Mouse (Mus musculus) embryonic facial prominence, embryonic 11.5 days (tissue): Measurements from ENCODE around the gene Nup93. TPM values are rescaled to one million over a fixed set of nuclear protein-coding genes. Genes with fewer than 3 reads are reported as not detected.

Source experiments
- ATAC-seq: fragments of 200-750 bp; cut with Nextera tagmentation; replicated peaks from 2 replicates; pipeline ENCODE4 v1.8.0; 2017; ENCODE audit warnings: low read depth; ENCODE audit not compliant: insufficient number of reproducible peaks, low FRiP score, low TSS enrichment
- DNase-seq: peaks from one replicate; pipeline ENCODE4 v3.0.0-alpha.2; 2015; ENCODE audit warnings: low spot score
- H3K27ac ChIP-seq: fragments of 300-500 bp; sonication (generic); replicated peaks from 2 replicates; pipeline ENCODE4 v1.5.1; 2014; ENCODE audit warnings: mild to moderate bottlenecking, low read depth, low read length, control low read depth
- H3K27me3 ChIP-seq: fragments of 300-500 bp; sonication (generic); 2 replicates; pipeline ENCODE4 v1.6.1; 2014; ENCODE audit warnings: mild to moderate bottlenecking, low read length, moderate library complexity, mixed read lengths; ENCODE audit not compliant: control insufficient read depth, insufficient read depth
- H3K36me3 ChIP-seq: fragments of 300-500 bp; sonication (generic); replicated peaks from 2 replicates; pipeline ENCODE4 v1.6.1; 2014; ENCODE audit warnings: low read depth, mild to moderate bottlenecking, low read length, moderate library complexity, mixed read lengths; ENCODE audit not compliant: control insufficient read depth, insufficient read depth
- H3K4me1 ChIP-seq: fragments of 300-500 bp; sonication (generic); 2 replicates; pipeline ENCODE4 v1.6.1; 2014; ENCODE audit warnings: low read length, mixed read lengths; ENCODE audit not compliant: control insufficient read depth, insufficient read depth
- H3K4me2 ChIP-seq: fragments of 300-500 bp; sonication (generic); 2 replicates; pipeline ENCODE4 v1.6.1; 2014; ENCODE audit warnings: low read depth, mild to moderate bottlenecking, control low read depth, low read length, moderate library complexity
- H3K4me3 ChIP-seq: fragments of 300-500 bp; sonication (generic); 2 replicates; pipeline ENCODE4 v1.5.1; 2014; ENCODE audit warnings: low read depth, low read length, control low read depth
- H3K9ac ChIP-seq: fragments of 300-500 bp; sonication (generic); replicated peaks from 2 replicates; pipeline ENCODE4 v1.6.1; 2014; ENCODE audit warnings: mild to moderate bottlenecking, control low read depth, low read length
- H3K9me3 ChIP-seq: fragments of 300-500 bp; sonication (generic); replicated peaks from 2 replicates; pipeline ENCODE4 v1.6.1; 2016; ENCODE audit warnings: mild to moderate bottlenecking, low read length, inconsistent platforms, mixed read lengths; ENCODE audit not compliant: control insufficient read depth
- WGBS: fragments of 180-500 bp; shearing (Covaris S2); extraction: QIAGEN DNeasy Blood & Tissue Kit; methylation state at CpG from one replicate; pipeline ENCODE4 v1.1.7; 2014; 5-methylcytosine and 5-hydroxymethylcytosine counted together
- polyA plus RNA-seq: library from polyadenylated mRNA; unstranded; fragments of >200 nt; fragmentation: Nextera tagmentation; extraction: Ambion mirVana; gene quantifications from 2 replicates; pipeline ENCODE4 v1.2.1, GENCODE M21; 2014

Gene Nup93
- polyA plus RNA-seq, 1 experiment from 2014 or later = 132 TPM

DNA sequence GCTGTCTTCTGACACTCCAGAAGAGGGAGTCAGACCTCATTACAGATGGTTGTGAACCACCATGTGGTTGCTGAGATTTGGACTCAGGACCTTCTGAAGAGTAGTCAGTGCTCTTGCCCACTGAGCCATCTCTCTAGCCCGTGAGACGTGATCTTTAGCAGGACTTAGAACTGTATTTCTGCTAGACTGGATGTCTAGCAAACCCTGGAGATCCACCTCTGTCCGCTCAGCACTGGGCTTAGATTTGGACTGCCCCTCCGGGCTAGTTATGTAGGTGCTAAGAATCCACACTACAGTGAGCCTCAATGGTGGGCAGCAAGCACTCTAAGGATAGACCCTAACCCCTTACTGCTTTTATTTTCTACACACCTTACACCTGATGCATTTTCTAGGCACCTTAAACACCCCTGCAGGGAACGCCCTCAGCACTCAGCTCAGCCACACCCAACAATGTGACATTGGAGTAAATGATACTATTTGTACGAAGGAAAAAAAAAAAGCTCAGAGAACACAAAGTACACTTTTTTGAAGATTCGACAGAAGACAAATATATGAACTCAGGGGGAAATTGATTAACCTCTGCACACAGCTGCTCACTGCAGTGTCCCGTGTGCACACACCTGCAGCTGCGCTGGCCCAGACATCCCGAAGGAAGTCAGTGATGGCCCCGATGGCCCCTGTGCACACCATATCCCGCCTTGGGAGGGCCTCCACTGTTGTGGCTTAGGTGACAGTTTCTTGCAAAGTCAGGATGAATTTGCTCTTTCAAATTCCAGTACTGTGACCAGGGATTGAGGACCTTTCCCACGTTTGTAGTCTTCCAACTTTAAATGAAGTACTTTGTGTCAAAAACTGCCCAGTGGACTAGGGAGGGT is 32.1 kb upstream of the Nup93 start:
- Histone ChIP-seq H3K36me3 (no peaks in the 10 kb centered on the region), H3K4me2 (peak overlapping the region; percentile 29; the same call in 1 of the 2 replicates), H3K9ac (no peak overlapping the region), H3K9me3 (no peaks in the 10 kb centered on the region), H3K4me3 (no peak overlapping the region), H3K27me3 (peaks cover 65% of the 10 kb centered on the region), H3K27ac (no peak overlapping the region), H3K4me1 (peaks cover 2% of the 10 kb centered on the region; the same call in 1 of the 2 replicates)
- 60% methylated on average over 13 of the region's 13 CpGs for WGBS
- DNase-seq = no peak
- no peak for ATAC-seq

DNA sequence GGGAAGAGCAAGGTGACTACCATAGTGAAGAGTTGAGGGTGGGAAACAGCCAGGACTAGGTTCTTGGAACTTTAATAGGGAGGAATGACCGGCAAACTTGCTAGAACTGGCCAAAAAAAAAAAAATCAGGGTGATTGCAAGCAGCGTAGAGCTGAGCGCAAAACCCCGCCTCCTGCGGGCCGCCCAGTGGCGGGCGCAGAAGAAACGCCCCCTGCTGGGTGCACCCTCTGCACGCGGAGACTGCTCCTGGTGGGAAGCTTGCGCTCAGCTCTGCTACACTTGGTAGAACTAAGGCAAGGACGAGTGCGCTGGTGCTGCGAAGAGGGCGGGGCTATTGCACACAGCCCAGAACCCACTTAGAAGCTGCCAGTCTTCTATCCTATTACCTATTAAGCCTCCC is 31.2 kb upstream of the Nup93 start:
- Histone ChIP-seq H3K36me3 (no peaks in the 10 kb centered on the region), H3K9me3 (no peaks in the 10 kb centered on the region), H3K27me3 (peaks cover 66% of the 10 kb centered on the region), H3K9ac (no peak overlapping the region), H3K4me2 (peak overlapping the region; percentile 29), H3K27ac (no peak overlapping the region), H3K4me1 (peaks cover 2% of the 10 kb centered on the region; the same call in 1 of the 2 replicates), H3K4me3 (no peak overlapping the region; the same call in 1 of the 2 replicates)
- ATAC-seq = peak; percentile 57
- under 1% methylated on average over 16 of the region's 16 CpGs for WGBS
- DNase-seq = peak; percentile 86

DNA sequence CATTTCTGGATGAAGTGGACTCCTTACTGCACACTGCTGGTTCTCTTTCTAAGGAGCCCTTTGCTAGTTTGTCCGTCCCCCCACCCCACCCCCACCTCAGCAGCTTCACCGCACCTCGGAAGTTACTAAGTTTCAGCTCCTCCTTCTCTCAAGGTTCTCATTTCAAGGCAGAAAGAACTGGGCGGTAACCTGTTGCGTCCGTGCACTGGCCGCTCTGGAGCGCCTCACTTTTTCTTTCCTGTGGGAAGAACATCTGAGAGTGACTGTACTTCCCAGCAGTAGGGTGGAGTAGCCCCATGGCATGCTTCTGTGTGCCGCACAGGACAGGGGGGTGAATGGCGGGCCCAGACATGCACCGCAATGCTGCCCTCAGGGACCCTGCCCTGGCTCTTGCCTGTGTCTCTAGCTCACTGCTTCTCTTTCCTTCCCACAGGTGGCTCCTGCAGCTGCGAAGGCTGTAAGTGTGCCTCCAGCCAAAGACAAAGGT is 30.0 kb upstream of the Nup93 start:
- Histone ChIP-seq H3K4me2 (no peak overlapping the region; the same call in 1 of the 2 replicates), H3K4me1 (peaks cover 2% of the 10 kb centered on the region; the same call in 1 of the 2 replicates), H3K9me3 (no peaks in the 10 kb centered on the region), H3K4me3 (no peak overlapping the region), H3K36me3 (no peaks in the 10 kb centered on the region), H3K27me3 (peaks cover 55% of the 10 kb centered on the region), H3K27ac (no peak overlapping the region), H3K9ac (no peak overlapping the region)
- DNase-seq (no peak), ATAC-seq (0 out of 2 replicates have a peak, but pooled peaks have one; percentile 7)
- 14% methylated on average over 12 of the region's 12 CpGs for WGBS

DNA sequence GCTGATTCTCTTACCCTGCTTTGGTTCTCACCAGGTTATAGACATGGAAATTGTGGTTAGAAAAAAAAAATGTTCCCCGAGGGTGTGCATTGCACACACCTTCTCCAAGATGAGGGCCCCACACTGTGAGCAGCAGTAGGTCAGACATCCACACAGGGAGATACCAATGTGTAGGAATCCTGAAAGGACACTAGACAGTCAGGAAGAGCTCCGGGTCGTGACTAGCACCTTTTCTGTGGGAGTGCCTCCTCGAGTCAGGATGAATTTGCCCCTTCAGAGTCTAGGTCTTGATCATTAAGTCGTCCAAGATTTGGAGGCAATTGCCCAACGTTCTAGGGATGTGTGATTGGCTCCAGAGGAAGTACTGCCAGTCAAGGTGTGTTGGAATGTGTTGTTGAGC is 28.6 kb upstream of the Nup93 start:
- Histone ChIP-seq H3K4me2 (no peak overlapping the region), H3K9ac (no peak overlapping the region), H3K27ac (no peak overlapping the region), H3K4me3 (no peak overlapping the region), H3K4me1 (no peaks in the 10 kb centered on the region), H3K36me3 (no peaks in the 10 kb centered on the region), H3K27me3 (peaks cover 43% of the 10 kb centered on the region), H3K9me3 (no peaks in the 10 kb centered on the region)
- ATAC-seq = no peak
- DNase-seq = no peak
- WGBS = 62% methylated on average over 6 of the region's 6 CpGs

DNA sequence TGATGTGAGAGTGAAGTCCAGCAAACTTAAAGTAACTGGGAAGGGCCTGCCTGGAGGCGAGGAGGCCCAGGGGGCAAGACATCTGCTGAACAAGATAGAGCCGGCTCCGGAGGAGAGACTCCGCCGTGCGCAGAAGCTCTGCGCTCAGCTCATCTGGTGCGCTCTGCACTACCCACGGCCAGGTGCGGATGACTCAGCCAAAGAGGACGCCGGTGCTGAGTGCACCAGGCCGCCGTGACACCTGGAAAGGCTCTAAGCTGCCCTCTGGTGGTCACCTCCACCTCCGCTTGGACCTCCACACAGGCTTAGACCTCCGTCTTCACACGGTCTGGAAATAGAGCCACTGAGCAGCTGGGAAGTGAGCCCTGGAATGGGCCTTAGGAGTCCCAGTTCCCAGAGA is 27.8 kb upstream of the Nup93 start:
- Histone ChIP-seq H3K4me1 (no peaks in the 10 kb centered on the region), H3K9me3 (no peaks in the 10 kb centered on the region), H3K27me3 (peaks cover 41% of the 10 kb centered on the region), H3K36me3 (no peaks in the 10 kb centered on the region), H3K27ac (no peak overlapping the region), H3K4me3 (no peak overlapping the region), H3K4me2 (0 out of 2 replicates have a peak overlapping the region, but pooled peaks have one; percentile 17), H3K9ac (no peak overlapping the region)
- WGBS = 2% methylated on average over 17 of the region's 17 CpGs
- DNase-seq (peak; percentile 70), ATAC-seq (peak; percentile 51; the same call in 1 of the 2 replicates)

DNA sequence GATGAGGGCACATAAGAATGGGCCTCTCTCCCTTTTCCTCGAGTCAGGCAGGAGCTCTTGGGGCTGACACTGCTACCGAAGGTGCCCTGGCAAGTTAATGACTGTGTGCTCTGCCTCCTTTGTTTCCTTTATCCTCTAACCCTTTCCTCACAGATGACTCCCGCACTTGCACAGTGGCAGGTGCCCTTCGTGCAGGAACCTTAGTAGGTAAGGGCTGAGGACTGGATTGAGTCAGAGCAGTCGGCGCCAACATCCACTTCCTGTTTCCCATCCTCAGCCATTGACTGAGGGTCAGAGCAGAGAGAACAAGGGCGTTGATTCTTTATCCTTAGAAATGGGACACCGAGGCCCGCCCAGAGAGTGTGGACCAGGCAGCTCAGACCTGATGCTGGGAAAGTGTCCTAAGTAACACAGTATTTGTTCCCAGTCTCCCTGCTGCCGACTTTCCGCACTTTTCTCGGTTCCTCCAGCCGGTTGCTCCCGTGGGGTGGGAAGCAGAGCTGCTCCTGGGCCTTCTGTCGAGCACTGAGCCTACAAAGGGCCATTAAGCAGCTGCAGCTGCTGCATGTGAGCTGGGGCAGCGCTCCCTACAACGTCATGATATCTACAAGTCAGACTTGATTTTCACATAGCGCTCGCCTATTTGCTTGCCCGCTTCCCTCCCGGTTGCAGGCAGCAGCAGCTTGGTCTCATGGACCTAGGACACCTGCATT is 26.9 kb upstream of the Nup93 start:
- DNase-seq (no peak), ATAC-seq (no peak)

DNA sequence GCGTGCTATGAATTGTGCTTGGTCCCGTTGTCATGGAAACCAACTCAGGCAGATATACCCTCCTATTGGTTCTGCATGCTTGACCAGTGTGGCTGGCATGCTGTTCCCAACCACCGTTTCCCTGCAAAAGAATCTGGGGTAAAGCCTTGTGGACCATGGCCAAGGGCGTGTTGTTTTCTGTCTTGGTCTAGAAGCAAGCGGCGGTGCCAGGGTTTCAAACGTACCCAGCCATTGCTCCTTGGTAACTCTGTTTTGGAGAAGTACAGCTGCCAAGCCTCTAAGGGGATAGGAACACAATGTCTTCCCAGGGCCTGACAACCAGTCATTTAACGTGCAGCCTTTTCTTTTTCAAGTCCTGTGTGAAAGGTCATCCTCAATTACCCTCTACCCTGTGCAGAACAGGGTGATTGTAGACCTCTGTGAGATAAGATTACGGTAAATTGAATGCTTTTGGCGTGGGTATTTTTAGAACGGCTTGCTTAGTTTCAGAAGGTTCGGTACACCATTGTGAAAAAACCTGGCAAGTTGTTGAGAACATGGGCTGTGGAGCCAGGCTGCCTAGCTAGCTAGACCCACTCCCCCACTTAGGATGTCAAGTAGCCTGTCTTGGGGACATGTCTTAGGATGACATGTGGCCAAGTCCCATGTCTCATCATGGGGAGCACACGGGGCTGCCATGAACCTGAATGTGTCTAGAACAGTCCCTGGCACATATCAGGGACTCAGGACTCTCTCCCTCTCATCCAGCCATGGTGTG is 24.9 kb upstream of the Nup93 start:
- no peaks in the 10 kb centered on the region for H3K9me3 ChIP-seq
- H3K27me3 ChIP-seq = peaks cover 21% of the 10 kb centered on the region

More for the DNA sequence above, 26.9 kb upstream of the Nup93 start:
- Histone ChIP-seq H3K4me2 (no peak overlapping the region), H3K9ac (no peak overlapping the region), H3K4me3 (no peak overlapping the region), H3K27me3 (peaks cover 37% of the 10 kb centered on the region), H3K9me3 (no peaks in the 10 kb centered on the region), H3K4me1 (no peaks in the 10 kb centered on the region), H3K27ac (no peak overlapping the region), H3K36me3 (no peaks in the 10 kb centered on the region)
- 22% methylated on average over 21 of the region's 21 CpGs for WGBS

More for the DNA sequence above, 24.9 kb upstream of the Nup93 start:
- ATAC-seq = no peak
- DNase-seq = no peak
- Histone ChIP-seq H3K9ac (no peak overlapping the region), H3K36me3 (no peaks in the 10 kb centered on the region), H3K4me2 (no peak overlapping the region), H3K4me3 (no peak overlapping the region), H3K4me1 (no peaks in the 10 kb centered on the region), H3K27ac (no peak overlapping the region)
- WGBS = 64% methylated on average over 13 of the region's 13 CpGs
